Mouse (Mus musculus): ENCODE measurements around the gene Olfr1122. TPM values are rescaled to one million over a fixed set of nuclear protein-coding genes. Genes with fewer than 3 reads are reported as not detected.
"Not testable (repeated sequence)": the region's sequence is repeated elsewhere in the genome, so short reads cannot be mapped to it uniquely, and the experiment has no call there.

The Olfr1122 gene
- polyA plus RNA-seq (2016; fragmentation: Nextera tagmentation; extraction: Ambion mirVana): not detected in 2 replicates

- Histone ChIP-seq H3K27me3 (replicated peaks) (no peaks in the 10 kb centered on the region), H3K36me3 (no peaks in the 10 kb centered on the region), H3K4me3 (no peak within 1 kb of the TSS), H3K27ac (no peak within 1 kb of the TSS), H3K9ac (no peak within 1 kb of the TSS), H3K9me3 (no peaks in the 10 kb centered on the region), H3K4me2 (replicated peaks) (no peak within 1 kb of the TSS), H3K4me1 (no peaks in the 10 kb centered on the region)
- no peak for ATAC-seq (ENCODE audit: low FRiP score, low read depth)
- WGBS: 88% methylated on average over 2 of the region's 2 CpGs
Observed at GRCm38 (mm10) chr2:87385549-87385948, at the start of gene Olfr1122. TSS of gene Olfr1122 (plus strand) at chr2:87385849.

GRCm38 (mm10) chr2:87354515-87354914, 31.1 kb upstream of the Olfr1122 start, which contains the start of gene Olfr1120:
TSS of gene Olfr1120 (plus strand) at chr2:87354815.
- no peaks in the 10 kb centered on the region for H3K27me3 ChIP-seq (replicated peaks)
- no peak within 1 kb of the TSS for H3K4me2 ChIP-seq (replicated peaks)
- H3K4me3 ChIP-seq: no peak within 1 kb of the TSS
- no peak within 1 kb of the TSS for H3K27ac ChIP-seq
- H3K4me1 ChIP-seq: no peaks in the 10 kb centered on the region
- no peaks in the 10 kb centered on the region for H3K9me3 ChIP-seq
- no peaks in the 10 kb centered on the region for H3K36me3 ChIP-seq
- H3K9ac ChIP-seq: no peak within 1 kb of the TSS
- 71% methylated on average over 2 of the region's 2 CpGs for WGBS
- ATAC-seq (ENCODE audit: low FRiP score, low read depth): no peak

GRCm38 (mm10) chr2:87360121-87360520, 25.5 kb upstream of the Olfr1122 start:
- not testable (repeated sequence) for H3K27ac ChIP-seq; H3K4me2 ChIP-seq (replicated peaks); ATAC-seq (ENCODE audit: low FRiP score, low read depth); H3K36me3 ChIP-seq; H3K4me1 ChIP-seq; H3K9ac ChIP-seq; H3K27me3 ChIP-seq (replicated peaks); H3K9me3 ChIP-seq; H3K4me3 ChIP-seq
- WGBS: 91% methylated on average over 2 of the region's 2 CpGs

GRCm38 (mm10) chr2:87369595-87369994, 16.1 kb upstream of the Olfr1122 start, which contains the start of gene Olfr1121:
TSS of gene Olfr1121 (plus strand) at chr2:87369895.
- no peaks in the 10 kb centered on the region for H3K9me3 ChIP-seq
- H3K9ac ChIP-seq: no peak within 1 kb of the TSS
- H3K27me3 ChIP-seq (replicated peaks): no peaks in the 10 kb centered on the region
- no peak within 1 kb of the TSS for H3K4me2 ChIP-seq (replicated peaks)
- no peaks in the 10 kb centered on the region for H3K4me1 ChIP-seq
- H3K4me3 ChIP-seq: no peak within 1 kb of the TSS
- no peaks in the 10 kb centered on the region for H3K36me3 ChIP-seq
- no peak for ATAC-seq (ENCODE audit: low FRiP score, low read depth)
- 39% methylated on average over 1 of the region's 1 CpGs for WGBS
- no peak within 1 kb of the TSS for H3K27ac ChIP-seq

- no peak for ATAC-seq (ENCODE audit: low FRiP score, low read depth)
- WGBS: 90% methylated on average over 4 of the region's 4 CpGs
- Histone ChIP-seq H3K4me3 (no peak overlapping the region), H3K9me3 (no peaks in the 10 kb centered on the region), H3K4me1 (no peaks in the 10 kb centered on the region), H3K4me2 (replicated peaks) (no peak overlapping the region), H3K27me3 (replicated peaks) (no peaks in the 10 kb centered on the region), H3K36me3 (no peaks in the 10 kb centered on the region), H3K9ac (no peak overlapping the region), H3K27ac (no peak overlapping the region)
Observed at GRCm38 (mm10) chr2:87371726-87372125, 13.9 kb upstream of the Olfr1122 start.

- ATAC-seq (ENCODE audit: low FRiP score, low read depth): no peak
- Histone ChIP-seq H3K4me3 (no peak overlapping the region), H3K4me2 (replicated peaks) (no peak overlapping the region), H3K27me3 (replicated peaks) (no peaks in the 10 kb centered on the region), H3K9ac (no peak overlapping the region), H3K36me3 (no peaks in the 10 kb centered on the region), H3K4me1 (no peaks in the 10 kb centered on the region), H3K9me3 (no peaks in the 10 kb centered on the region), H3K27ac (no peak overlapping the region)
- 80% methylated on average over 2 of the region's 2 CpGs for WGBS
Observed at GRCm38 (mm10) chr2:87383935-87384334, 1.7 kb upstream of the Olfr1122 start.

- not testable (repeated sequence) for H3K4me1 ChIP-seq; H3K9ac ChIP-seq; ATAC-seq (ENCODE audit: low FRiP score, low read depth); H3K9me3 ChIP-seq; H3K27me3 ChIP-seq (replicated peaks); H3K27ac ChIP-seq; H3K4me2 ChIP-seq (replicated peaks); H3K36me3 ChIP-seq; H3K4me3 ChIP-seq
- WGBS: 91% methylated on average over 5 of the region's 5 CpGs
Observed at GRCm38 (mm10) chr2:87393605-87394004, 8.0 kb downstream of the Olfr1122 start.

GRCm38 (mm10) chr2:87394686-87395085, 9.0 kb downstream of the Olfr1122 start:
- H3K4me3 ChIP-seq; H3K9ac ChIP-seq; H3K36me3 ChIP-seq; H3K4me2 ChIP-seq (replicated peaks); H3K27ac ChIP-seq; H3K4me1 ChIP-seq; ATAC-seq (ENCODE audit: low FRiP score, low read depth); H3K27me3 ChIP-seq (replicated peaks); H3K9me3 ChIP-seq: not testable (repeated sequence)
- WGBS: 83% methylated on average over 7 of the region's 7 CpGs

- no peak within 1 kb of the TSS for H3K9ac ChIP-seq
- WGBS: 97% methylated on average over 1 of the region's 1 CpGs
- no peaks in the 10 kb centered on the region for H3K4me1 ChIP-seq
- no peaks in the 10 kb centered on the region for H3K9me3 ChIP-seq
- no peak within 1 kb of the TSS for H3K4me3 ChIP-seq
- H3K27ac ChIP-seq: no peak within 1 kb of the TSS
- no peaks in the 10 kb centered on the region for H3K27me3 ChIP-seq (replicated peaks)
- ATAC-seq (ENCODE audit: low FRiP score, low read depth): no peak
- no peak within 1 kb of the TSS for H3K4me2 ChIP-seq (replicated peaks)
- no peaks in the 10 kb centered on the region for H3K36me3 ChIP-seq
Observed at GRCm38 (mm10) chr2:87416335-87416734, 30.7 kb downstream of the Olfr1122 start, which contains the start of gene Olfr1123. TSS of gene Olfr1123 (plus strand) at chr2:87416635.

- Histone ChIP-seq H3K4me2 (replicated peaks) (no peak within 1 kb of the TSS), H3K9ac (no peak within 1 kb of the TSS), H3K9me3 (no peaks in the 10 kb centered on the region), H3K27ac (no peak within 1 kb of the TSS), H3K4me1 (no peaks in the 10 kb centered on the region), H3K36me3 (no peaks in the 10 kb centered on the region), H3K27me3 (replicated peaks) (no peaks in the 10 kb centered on the region), H3K4me3 (no peak within 1 kb of the TSS)
- no peak for ATAC-seq (ENCODE audit: low FRiP score, low read depth)
- WGBS: 92% methylated on average over 1 of the region's 1 CpGs
Observed at GRCm38 (mm10) chr2:87429975-87430374, 44.3 kb downstream of the Olfr1122 start, which contains the start of gene Olfr1124. TSS of gene Olfr1124 (plus strand) at chr2:87430275.

- Histone ChIP-seq H3K4me1 (no peaks in the 10 kb centered on the region), H3K27ac (no peak overlapping the region), H3K4me2 (replicated peaks) (no peak overlapping the region), H3K4me3 (no peak overlapping the region), H3K9ac (no peak overlapping the region), H3K27me3 (replicated peaks) (no peaks in the 10 kb centered on the region), H3K36me3 (no peaks in the 10 kb centered on the region), H3K9me3 (no peaks in the 10 kb centered on the region)
- WGBS: 90% methylated on average over 16 of the region's 16 CpGs
- no peak for ATAC-seq (ENCODE audit: low FRiP score, low read depth)
Observed at GRCm38 (mm10) chr2:87437731-87438130, 52.1 kb downstream of the Olfr1122 start.

All from neural tube, embryonic 12.5 days (tissue).